Mouse (Mus musculus) monocyte, adult 5-6 weeks (primary cell): ENCODE measurements around the gene Oas1f. TPM values are rescaled to one million over a fixed set of nuclear protein-coding genes. Genes with fewer than 3 reads are reported as not detected.

Experiments used
- ATAC-seq: fragments of 153-309, 156-312 bp; replicated peaks from 2 replicates; pipeline ENCODE4 v1.8.0; 2017; ENCODE audit warnings: mild to moderate bottlenecking; ENCODE audit not compliant: low TSS enrichment, insufficient number of reproducible peaks, severe bottlenecking, poor library complexity, low FRiP score
- total RNA-seq: library from RNA; stranded (forward); fragments of 200-1000, 200-491, 200-594 nt; gene quantifications from 3 replicates; pipeline ENCODE4 v1.2.3, GENCODE M21; 2017

Gene Oas1f
- total RNA-seq, 1 experiment from 2014 or later = not detected

GRCm38 (mm10) chr5:120900666-120901065 lies 53.5 kb downstream of the Oas1f start:
- no peak for ATAC-seq

- ATAC-seq = no peak
Observed at GRCm38 (mm10) chr5:120902056-120902455, 54.9 kb downstream of the Oas1f start.

DNA sequence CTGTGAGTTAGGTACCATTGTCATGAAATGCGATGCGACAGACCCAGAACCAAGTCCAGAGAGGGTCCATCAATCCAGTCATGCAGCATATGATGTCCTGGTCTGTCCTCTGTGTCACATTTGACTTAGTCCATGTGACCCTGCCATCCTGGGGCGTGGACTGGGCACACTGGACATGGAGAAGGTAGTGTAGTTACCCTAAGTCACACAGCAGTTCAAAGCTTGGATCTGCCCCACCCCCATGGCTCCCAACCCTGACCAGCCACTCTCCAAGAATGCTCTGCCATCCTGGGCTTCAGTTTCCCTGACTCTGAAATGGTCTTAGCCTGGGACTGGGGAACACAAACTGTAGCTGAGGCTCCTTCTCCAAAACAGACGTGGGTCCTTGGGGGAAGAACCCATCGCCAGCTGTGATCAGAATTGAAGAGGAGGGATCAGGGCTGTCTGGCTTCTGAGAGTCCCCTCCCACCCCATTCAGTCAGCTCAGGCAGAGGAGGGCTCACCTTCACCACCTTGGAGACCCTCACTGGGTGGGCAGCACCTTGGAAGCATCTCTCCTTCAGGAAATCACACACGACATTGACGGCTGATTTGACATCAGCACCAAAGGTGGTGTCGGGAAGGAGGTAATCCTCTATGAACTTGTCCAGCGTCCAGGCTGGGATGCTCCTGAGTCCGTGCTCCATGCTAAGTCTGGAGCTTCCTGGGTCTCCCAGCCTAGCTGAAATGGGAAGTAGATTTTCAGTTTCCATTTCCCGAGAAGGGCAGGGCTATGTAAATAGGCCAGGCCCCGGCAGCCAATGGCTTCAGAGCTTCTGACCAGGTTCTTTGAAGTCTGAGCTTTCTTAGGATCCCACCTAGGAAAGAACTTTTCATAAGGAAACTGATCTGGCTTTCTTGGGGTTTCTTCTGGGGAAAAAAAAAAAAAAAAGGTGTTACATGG lies 59.9 kb downstream of the Oas1f start, which contains the start of gene Oas1a:
Gene Oas1a (minus strand): TSS at position 731 of the 943 bp plus-strand sequence.
- peak; percentile 50 for ATAC-seq

Other genes with a start within 250 kb of the Oas1f start
- gene Rita1, start 234.8 kb upstream of the Oas1f start, total RNA-seq = 0.43 to 4.0 TPM (median 1.1 TPM) in 3 replicates
- gene Ddx54, start 234.6 kb upstream of the Oas1f start, total RNA-seq = 42.2 to 59.5 TPM (median 55.9 TPM) in 3 replicates
- gene Cfap73, start 213.1 kb upstream of the Oas1f start, total RNA-seq = not detected in 3 replicates
- gene Rasal1, start 198.6 kb upstream of the Oas1f start, total RNA-seq = 0.48 to 0.49 TPM in 2 of 3 replicates, not detected in the other
- 5.4 to 12.1 TPM (median 8.1 TPM) in 3 replicates for gene Dtx1, start 135.4 kb upstream of the Oas1f start, total RNA-seq
- gene Oas2, start 97.5 kb upstream of the Oas1f start, total RNA-seq = 2.2 to 8.7 TPM (median 5.3 TPM) in 3 replicates
- gene Oas3, start 69.7 kb upstream of the Oas1f start, total RNA-seq = 6.3 to 13.2 TPM (median 8.3 TPM) in 3 replicates
- gene Oas1e, start 51.8 kb upstream of the Oas1f start, total RNA-seq = not detected in 3 replicates
- 5.0 to 10.6 TPM (median 7.6 TPM) in 3 replicates for gene Oas1c, start 34.9 kb upstream of the Oas1f start, total RNA-seq
- not detected in 3 replicates for gene Oas1h, start 14.1 kb downstream of the Oas1f start, total RNA-seq
- 2.6 to 4.9 TPM (median 3.5 TPM) in 3 replicates for gene Oas1g, start 40.2 kb downstream of the Oas1f start, total RNA-seq
- gene Oas1a, start 60.2 kb downstream of the Oas1f start, total RNA-seq = 26.0 to 35.8 TPM (median 31.2 TPM) in 3 replicates
- not detected in 3 replicates for gene Oas1d, start 67.2 kb downstream of the Oas1f start, total RNA-seq
- not detected in 3 replicates for gene Rph3a, start 162.7 kb downstream of the Oas1f start, total RNA-seq